In the genomic region with DNA sequence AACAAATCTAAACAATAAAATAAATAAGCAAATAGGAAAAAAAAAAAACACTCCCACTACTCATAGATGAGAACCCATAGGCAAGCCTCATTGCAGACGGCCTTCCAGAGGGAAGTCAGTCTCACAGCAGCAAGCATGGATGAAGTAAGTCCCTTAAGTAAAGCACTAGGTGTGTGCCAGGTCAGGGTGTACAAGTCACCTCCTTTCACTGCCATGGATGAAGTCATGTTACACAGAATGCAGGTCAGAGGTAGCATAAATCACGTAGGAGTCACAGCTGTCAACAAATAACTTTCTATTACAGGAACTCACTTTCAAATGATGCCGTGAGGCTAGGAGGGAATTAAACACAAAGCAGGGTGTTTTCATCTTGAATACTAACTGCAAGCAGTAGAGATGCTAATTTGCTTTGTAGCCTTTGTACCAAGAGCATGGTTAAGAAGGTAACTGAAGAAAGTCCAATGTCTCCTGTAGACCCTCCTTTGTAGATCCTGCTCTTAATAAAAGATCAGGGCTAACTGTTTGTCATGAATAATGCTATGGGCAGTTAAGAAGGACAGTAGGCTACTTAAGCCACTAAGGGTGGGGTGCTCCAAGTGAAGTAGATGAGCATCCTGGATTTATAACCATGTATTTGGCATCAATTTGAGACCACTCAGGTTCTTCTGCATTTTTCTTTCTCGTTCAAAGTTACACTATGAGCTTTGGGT, we compare ENCODE assay signal across 23 mouse cellular contexts. TPM values are rescaled to one million over a fixed set of nuclear protein-coding genes. Genes with fewer than 3 reads are reported as not detected.
DNase-seq lines count a peak whose midpoint lies in the region; ATAC-seq and TF ChIP-seq lines count a peak whose summit lies in the region.
"Had no signal": no experiment of that assay in that cellular context is flagged by ENCODE, and none has a peak within 500 bp of the region (broad histone marks: within the 10 kb centered on the region; RNA-seq: fewer than 3 reads in every experiment).

No protein-coding gene starts in this region.

- no peak overlapping the region for H3K4me3 ChIP-seq in CH12.LX (replicated peaks in 1 of 3; ENCODE audit: low read depth in 2 of 3, low read length in 2 of 3, poor library complexity in 1 of 3)
- no peak overlapping the region for H3K4me3 ChIP-seq in hindbrain, embryonic 11.5 days (ENCODE audit: low read depth, low read length)
- H3K4me3 ChIP-seq: embryonic facial prominence, embryonic 15.5 days; forebrain, embryonic 15.5 days; intestine, embryonic 15.5 days; limb, embryonic 12.5 days had no signal

- peaks cover 13 to 57% of the 10 kb centered on the region in 2 experiments for H3K4me1 ChIP-seq in CH12.LX (ENCODE audit: control insufficient read depth in 1 of 2, insufficient read depth in 2 of 2)
- no peaks in the 10 kb centered on the region for H3K4me1 ChIP-seq in hindbrain, embryonic 11.5 days (replicated peaks; ENCODE audit: control insufficient read depth, insufficient read depth, low read length)
- H3K4me1 ChIP-seq: embryonic facial prominence, embryonic 15.5 days; forebrain, embryonic 15.5 days; intestine, embryonic 15.5 days; limb, embryonic 12.5 days had no signal

- in situ Hi-C loops in CH12.LX (cut with MboI; ENCODE audit: low pct_ligation_motif_present, low pct_unique_long_range_greater_than_20kb, low sequenced_read_pairs) = no loop called here

- H3K9ac ChIP-seq in CH12.LX (ENCODE audit: insufficient read depth, low read depth) = no peak overlapping the region
- H3K9ac ChIP-seq in hindbrain, embryonic 11.5 days (ENCODE audit: low read depth, low read length) = no peak overlapping the region
- H3K9ac ChIP-seq: embryonic facial prominence, embryonic 15.5 days; forebrain, embryonic 15.5 days; intestine, embryonic 15.5 days; limb, embryonic 12.5 days; liver, postnatal 0 days had no signal

- no peaks in the 10 kb centered on the region for H3K9me3 ChIP-seq in CH12.LX (replicated peaks; ENCODE audit: low read length)
- no peaks in the 10 kb centered on the region for H3K9me3 ChIP-seq in hindbrain, embryonic 11.5 days (ENCODE audit: control insufficient read depth, low read length)
- H3K9me3 ChIP-seq: embryonic facial prominence, embryonic 15.5 days; forebrain, embryonic 15.5 days; intestine, embryonic 15.5 days; limb, embryonic 12.5 days had no signal

- TF ChIP-seq EP300 in CH12.LX (IDR thresholded peaks at IDR 0.05; ENCODE audit: low read length) = no peak

- no peak for ATAC-seq in hindbrain, embryonic 11.5 days (ENCODE audit: low FRiP score)
- ATAC-seq: forebrain, embryonic 15.5 days; hindbrain, embryonic 16.5 days; intestine, embryonic 15.5 days; liver, postnatal 0 days; lung, postnatal 0 days had no signal

- TF ChIP-seq RAD21 in CH12.LX (IDR thresholded peaks at IDR 0.05; ENCODE audit: low read depth, low read length) = no peak

- peaks cover 27 to 70% of the 10 kb centered on the region in 2 experiments for H3K36me3 ChIP-seq in CH12.LX (replicated peaks in 1 of 2; ENCODE audit: control insufficient read depth in 1 of 2, insufficient read depth in 1 of 2, low read length in 1 of 2)
- H3K36me3 ChIP-seq in hindbrain, embryonic 11.5 days (ENCODE audit: control insufficient read depth, insufficient read depth, low read length) = no peaks in the 10 kb centered on the region
- H3K36me3 ChIP-seq: embryonic facial prominence, embryonic 15.5 days; forebrain, embryonic 15.5 days; intestine, embryonic 15.5 days had no signal

- no peak for TF ChIP-seq POLR2A in CH12.LX (IDR thresholded peaks at IDR 0.05; ENCODE audit: low read depth, low read length)

- no peak overlapping the region for H3K27ac ChIP-seq in CH12.LX (ENCODE audit: insufficient read depth, low read depth)
- H3K27ac ChIP-seq in hindbrain, embryonic 11.5 days (ENCODE audit: low read depth, low read length) = no peak overlapping the region
- H3K27ac ChIP-seq: embryonic facial prominence, embryonic 15.5 days; forebrain, embryonic 15.5 days; intestine, embryonic 15.5 days; limb, embryonic 12.5 days had no signal

- peaks cover 86% of the 10 kb centered on the region for H3K79me2 ChIP-seq in CH12.LX (replicated peaks; ENCODE audit: control insufficient read depth, extremely low read depth, insufficient read depth, poor library complexity, severe bottlenecking)

- 87% methylated on average over 4 of the region's 4 CpGs for WGBS in hindbrain, embryonic 11.5 days

- no peak for TF ChIP-seq CTCF in CH12.LX (conservative IDR thresholded peaks at IDR 0.05 in 1 of 2, IDR thresholded peaks at IDR 0.05 in 1 of 2; ENCODE audit: low read depth in 2 of 2, low read length in 2 of 2)

- peak; percentile 72 for DNase-seq in gastrocnemius, adult 18-20 months (ENCODE audit: low spot score)
- no peak for DNase-seq in gastrocnemius, postnatal 10 days
- DNase-seq in CH12.LX (ENCODE audit: extremely low read depth) = no peak
- DNase-seq in R1 (ENCODE audit: low read depth, low spot score) = peak; percentile 88
- peak; percentile 85 for DNase-seq in skeletal muscle tissue, adult 2 months (ENCODE audit: low read depth, low spot score)
- no peak for DNase-seq in hindbrain, embryonic 11.5 days (ENCODE audit: low spot score)
- DNase-seq in kidney, postnatal 4 days = no peak
- DNase-seq: adrenal gland, postnatal 25 days; cerebellum, adult 9-10 months; heart, postnatal 36 days; kidney, adult 8-10 months; kidney, postnatal 10 days; layer of hippocampus, postnatal 36 days; liver, postnatal 0 days; right cerebral cortex, adult 18-20 months had no signal

- H3K27me3 ChIP-seq in CH12.LX (replicated peaks) = no peaks in the 10 kb centered on the region
- no peaks in the 10 kb centered on the region for H3K27me3 ChIP-seq in hindbrain, embryonic 11.5 days (ENCODE audit: control insufficient read depth, insufficient read depth, low read length)
- H3K27me3 ChIP-seq: embryonic facial prominence, embryonic 15.5 days; forebrain, embryonic 15.5 days; intestine, embryonic 15.5 days; limb, embryonic 12.5 days had no signal

- no peak overlapping the region for H3K4me2 ChIP-seq in CH12.LX (ENCODE audit: insufficient read depth, low read depth, poor library complexity, severe bottlenecking)
- H3K4me2 ChIP-seq in hindbrain, embryonic 11.5 days (replicated peaks; ENCODE audit: low read depth, low read length) = no peak overlapping the region
- H3K4me2 ChIP-seq: embryonic facial prominence, embryonic 15.5 days; forebrain, embryonic 15.5 days; intestine, embryonic 15.5 days; limb, embryonic 12.5 days; liver, embryonic 11.5 days; midbrain, embryonic 11.5 days had no signal

- dilution Hi-C loops in CH12.LX (cut with MboI; ENCODE audit: extremely low pct_ligation_motif_present, extremely low pct_unique_long_range_greater_than_20kb, low sequenced_read_pairs) = no loop called here

TF ChIP-seq in CH12.LX, 34 proteins besides CTCF, POLR2A, EP300 and RAD21:
- TF ChIP-seq RCOR1 (conservative IDR thresholded peaks at IDR 0.05; ENCODE audit: low read depth, low read length) (0 out of 2 replicates have a peak, but pooled peaks have one; percentile 16), MAX (IDR thresholded peaks at IDR 0.05; ENCODE audit: low read length) (no peak)

RNA-seq across cellular contexts. Expression of a gene that starts 20.4 kb away (rescaled TPM):
- 10 to 100 TPM; 14.3 to 18.2 TPM for total RNA-seq in gastrocnemius, adult 18-20 months (2021)
- total RNA-seq in gastrocnemius, postnatal 10 days (2021) = 10 to 100 TPM; 44.6 to 67.4 TPM
- total RNA-seq in CH12.LX (2012; rRNA removed) = 59.1 and 78.5 TPM in 2 replicates
- 49.7 and 51.3 TPM in 2 replicates for total RNA-seq in CH12.LX (2014; rRNA removed)
- 38.5 and 39.6 TPM in 2 replicates for polyA plus RNA-seq in CH12.LX (2012; ENCODE audit: insufficient read length, low read depth)
- polyA plus RNA-seq in hindbrain, embryonic 11.5 days (2014; fragmentation: Nextera tagmentation; extraction: Ambion mirVana) = 20.1 and 34.2 TPM in 2 replicates

Comparison
In these comparisons a context has a peak if more than half of its experiments do, and no peak if none do; other contexts are left out.
1. DNase-seq: peak in gastrocnemius, adult 18-20 months (single experiment), R1 (single experiment) and skeletal muscle tissue, adult 2 months (single experiment); none in gastrocnemius, postnatal 10 days (single experiment), CH12.LX (single experiment), hindbrain, embryonic 11.5 days (single experiment) and kidney, postnatal 4 days (0 of 2).